Mouse (Mus musculus) embryonic facial prominence, embryonic 11.5 days (tissue): ENCODE results near the gene Spcs3. TPM values are rescaled to one million over a fixed set of nuclear protein-coding genes. Genes with fewer than 3 reads are reported as not detected.

ENCODE experiments used
- ATAC-seq: fragments of 200-750 bp; cut with Nextera tagmentation; replicated peaks from 2 replicates; pipeline ENCODE4 v1.8.0; 2017; ENCODE audit warnings: low read depth; ENCODE audit not compliant: insufficient number of reproducible peaks, low FRiP score, low TSS enrichment
- DNase-seq: peaks from one replicate; pipeline ENCODE4 v3.0.0-alpha.2; 2015; ENCODE audit warnings: low spot score
- H3K27ac ChIP-seq: fragments of 300-500 bp; sonication (generic); replicated peaks from 2 replicates; pipeline ENCODE4 v1.5.1; 2014; ENCODE audit warnings: mild to moderate bottlenecking, low read depth, low read length, control low read depth
- H3K27me3 ChIP-seq: fragments of 300-500 bp; sonication (generic); 2 replicates; pipeline ENCODE4 v1.6.1; 2014; ENCODE audit warnings: mild to moderate bottlenecking, low read length, moderate library complexity, mixed read lengths; ENCODE audit not compliant: control insufficient read depth, insufficient read depth
- H3K36me3 ChIP-seq: fragments of 300-500 bp; sonication (generic); replicated peaks from 2 replicates; pipeline ENCODE4 v1.6.1; 2014; ENCODE audit warnings: low read depth, mild to moderate bottlenecking, low read length, moderate library complexity, mixed read lengths; ENCODE audit not compliant: control insufficient read depth, insufficient read depth
- H3K4me1 ChIP-seq: fragments of 300-500 bp; sonication (generic); 2 replicates; pipeline ENCODE4 v1.6.1; 2014; ENCODE audit warnings: low read length, mixed read lengths; ENCODE audit not compliant: control insufficient read depth, insufficient read depth
- H3K4me2 ChIP-seq: fragments of 300-500 bp; sonication (generic); 2 replicates; pipeline ENCODE4 v1.6.1; 2014; ENCODE audit warnings: low read depth, mild to moderate bottlenecking, control low read depth, low read length, moderate library complexity
- H3K4me3 ChIP-seq: fragments of 300-500 bp; sonication (generic); 2 replicates; pipeline ENCODE4 v1.5.1; 2014; ENCODE audit warnings: low read depth, low read length, control low read depth
- H3K9ac ChIP-seq: fragments of 300-500 bp; sonication (generic); replicated peaks from 2 replicates; pipeline ENCODE4 v1.6.1; 2014; ENCODE audit warnings: mild to moderate bottlenecking, control low read depth, low read length
- H3K9me3 ChIP-seq: fragments of 300-500 bp; sonication (generic); replicated peaks from 2 replicates; pipeline ENCODE4 v1.6.1; 2016; ENCODE audit warnings: mild to moderate bottlenecking, low read length, inconsistent platforms, mixed read lengths; ENCODE audit not compliant: control insufficient read depth
- WGBS: fragments of 180-500 bp; shearing (Covaris S2); extraction: QIAGEN DNeasy Blood & Tissue Kit; methylation state at CpG from one replicate; pipeline ENCODE4 v1.1.7; 2014; 5-methylcytosine and 5-hydroxymethylcytosine counted together
- polyA plus RNA-seq: library from polyadenylated mRNA; unstranded; fragments of >200 nt; fragmentation: Nextera tagmentation; extraction: Ambion mirVana; gene quantifications from 2 replicates; pipeline ENCODE4 v1.2.1, GENCODE M21; 2014

Spcs3 gene
- polyA plus RNA-seq, 1 experiment from 2014 or later: 111 TPM

GRCm38 (mm10) chr8:54550026-54550574 is 20.3 kb upstream of the Spcs3 start:
- WGBS: 95% methylated on average over 12 of the region's 12 CpGs
- Histone ChIP-seq H3K4me1 (no peaks in the 10 kb centered on the region), H3K9ac (no peak overlapping the region), H3K36me3 (no peaks in the 10 kb centered on the region), H3K27me3 (no peaks in the 10 kb centered on the region), H3K4me3 (no peak overlapping the region), H3K4me2 (no peak overlapping the region), H3K27ac (no peak overlapping the region), H3K9me3 (no peaks in the 10 kb centered on the region)
- DNase-seq (no peak), ATAC-seq (no peak)

- no peaks in the 10 kb centered on the region for H3K9me3 ChIP-seq
- no peaks in the 10 kb centered on the region for H3K36me3 ChIP-seq
- 77% methylated on average over 6 of the region's 6 CpGs for WGBS
- no peaks in the 10 kb centered on the region for H3K27me3 ChIP-seq
- no peak overlapping the region for H3K4me3 ChIP-seq
- H3K9ac ChIP-seq: no peak overlapping the region
- ATAC-seq: no peak
- no peak overlapping the region for H3K27ac ChIP-seq
- no peak for DNase-seq
- H3K4me1 ChIP-seq: no peaks in the 10 kb centered on the region
- no peak overlapping the region for H3K4me2 ChIP-seq
Observed at GRCm38 (mm10) chr8:54548383-54548782, 18.6 kb upstream of the Spcs3 start.

DNA sequence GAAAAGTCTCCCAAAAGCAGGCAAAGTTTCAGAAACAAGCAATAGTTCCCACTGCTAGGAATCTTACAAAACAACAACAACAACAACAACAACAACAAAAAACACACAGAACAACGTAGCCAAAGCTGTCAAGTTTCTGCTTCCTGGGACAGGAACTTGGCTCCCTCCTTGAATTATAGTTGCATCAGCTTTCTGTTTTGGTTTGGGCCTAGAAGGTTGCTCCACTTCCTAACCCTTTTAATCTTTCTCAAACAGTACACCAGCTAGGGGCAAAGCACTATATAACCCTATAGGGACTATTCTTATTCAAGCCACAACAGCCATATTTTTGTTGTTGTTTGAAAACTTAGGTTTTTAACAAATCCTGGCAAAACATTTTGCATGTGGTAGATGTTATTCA is 11.5 kb upstream of the Spcs3 start:
- no peaks in the 10 kb centered on the region for H3K36me3 ChIP-seq
- no peaks in the 10 kb centered on the region for H3K27me3 ChIP-seq
- H3K9me3 ChIP-seq: no peaks in the 10 kb centered on the region
- no peak overlapping the region for H3K9ac ChIP-seq
- DNase-seq (no peak), ATAC-seq (no peak)
- H3K4me3 ChIP-seq: no peak overlapping the region
- no peak overlapping the region for H3K4me2 ChIP-seq
- no peak overlapping the region for H3K27ac ChIP-seq
- WGBS: 76% methylated on average over 1 of the region's 1 CpGs
- H3K4me1 ChIP-seq: no peaks in the 10 kb centered on the region

- WGBS: 94% methylated on average over 3 of the region's 3 CpGs
- no peak overlapping the region for H3K27ac ChIP-seq
- peak; percentile 14 for DNase-seq
- no peaks in the 10 kb centered on the region for H3K27me3 ChIP-seq
- H3K4me1 ChIP-seq: no peaks in the 10 kb centered on the region
- no peaks in the 10 kb centered on the region for H3K36me3 ChIP-seq
- no peak overlapping the region for H3K4me3 ChIP-seq
- ATAC-seq: peak; percentile 48; the same call in 1 of the 2 replicates
- no peak overlapping the region for H3K9ac ChIP-seq
- no peaks in the 10 kb centered on the region for H3K9me3 ChIP-seq
- H3K4me2 ChIP-seq: no peak overlapping the region
Observed at GRCm38 (mm10) chr8:54537285-54537684, 7.5 kb upstream of the Spcs3 start.

DNA sequence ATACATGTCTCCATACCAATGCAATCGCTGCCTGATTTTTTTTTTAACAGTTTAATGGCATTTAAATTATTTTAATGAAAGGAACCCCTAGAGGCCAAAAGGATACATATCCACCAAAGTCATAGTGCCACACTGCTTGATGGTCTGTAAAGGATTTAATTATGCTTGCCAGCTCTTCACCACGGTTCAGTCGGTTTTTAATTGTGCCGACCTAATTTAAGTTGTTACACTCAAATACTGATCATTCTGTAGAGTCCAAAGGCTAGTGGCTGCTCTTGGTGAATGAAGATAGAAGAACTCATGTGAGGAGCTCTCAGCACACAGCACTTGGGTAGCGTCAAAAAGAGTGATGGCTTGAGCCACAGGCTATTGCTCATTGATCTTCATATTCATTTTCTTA is 5.4 kb upstream of the Spcs3 start:
- H3K36me3 ChIP-seq: no peaks in the 10 kb centered on the region
- H3K27me3 ChIP-seq: no peaks in the 10 kb centered on the region
- H3K9ac ChIP-seq: no peak overlapping the region
- no peak overlapping the region for H3K27ac ChIP-seq
- H3K4me2 ChIP-seq: no peak overlapping the region
- H3K4me1 ChIP-seq: no peaks in the 10 kb centered on the region
- ATAC-seq (no peak), DNase-seq (no peak)
- WGBS: 85% methylated on average over 5 of the region's 5 CpGs
- no peaks in the 10 kb centered on the region for H3K9me3 ChIP-seq
- no peak overlapping the region for H3K4me3 ChIP-seq

- ATAC-seq (no peak), DNase-seq (no peak)
- peak overlapping the region; percentile 62 for H3K4me2 ChIP-seq
- H3K27ac ChIP-seq: no peak overlapping the region
- 52% methylated on average over 7 of the region's 7 CpGs for WGBS
- peak overlapping the region; percentile 92; the same call in 1 of the 2 replicates for H3K9ac ChIP-seq
- H3K4me3 ChIP-seq: peak overlapping the region; percentile 84
- no peaks in the 10 kb centered on the region for H3K36me3 ChIP-seq
- H3K9me3 ChIP-seq: no peaks in the 10 kb centered on the region
- no peaks in the 10 kb centered on the region for H3K4me1 ChIP-seq
- H3K27me3 ChIP-seq: no peaks in the 10 kb centered on the region
Observed at GRCm38 (mm10) chr8:54528571-54528970, 1.2 kb downstream of the Spcs3 start.

DNA sequence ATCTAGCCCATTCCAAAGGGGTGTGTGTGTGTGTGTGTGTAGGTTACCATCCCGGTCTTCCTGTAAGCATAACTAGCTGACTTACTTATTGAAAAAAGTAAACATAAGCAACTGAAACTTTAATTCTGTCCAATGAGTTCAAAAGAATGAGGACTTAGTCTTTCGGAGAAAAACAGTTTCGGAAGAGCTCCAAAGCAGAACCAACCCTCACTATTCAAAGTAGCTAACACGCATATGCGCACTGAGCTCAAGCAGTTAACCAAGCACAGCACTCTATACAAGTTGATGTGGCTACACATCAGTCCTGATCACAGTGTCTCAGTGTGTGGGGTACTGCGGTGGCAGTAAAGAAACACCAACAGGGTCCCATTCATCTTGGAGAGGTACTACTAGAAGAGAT is 3.1 kb downstream of the Spcs3 start:
- WGBS: 93% methylated on average over 6 of the region's 6 CpGs
- Histone ChIP-seq H3K9ac (no peak overlapping the region), H3K36me3 (no peaks in the 10 kb centered on the region), H3K9me3 (no peaks in the 10 kb centered on the region), H3K4me2 (no peak overlapping the region), H3K27me3 (no peaks in the 10 kb centered on the region), H3K4me3 (no peak overlapping the region), H3K27ac (no peak overlapping the region), H3K4me1 (no peaks in the 10 kb centered on the region)
- DNase-seq: no peak
- no peak for ATAC-seq

- ATAC-seq: no peak
- Histone ChIP-seq H3K27me3 (no peaks in the 10 kb centered on the region), H3K9ac (no peak overlapping the region), H3K4me2 (no peak overlapping the region), H3K4me1 (no peaks in the 10 kb centered on the region), H3K4me3 (no peak overlapping the region), H3K27ac (no peak overlapping the region), H3K9me3 (no peaks in the 10 kb centered on the region), H3K36me3 (no peaks in the 10 kb centered on the region; the same call in 1 of the 2 replicates)
- WGBS: 96% methylated on average over 2 of the region's 2 CpGs
- DNase-seq: no peak
Observed at GRCm38 (mm10) chr8:54525606-54526005, 4.2 kb downstream of the Spcs3 start.
